Mouse (Mus musculus) adrenal gland, postnatal 10 days (tissue): Measurements from ENCODE around the gene 1700019A02Rik. TPM values are rescaled to one million over a fixed set of nuclear protein-coding genes. Genes with fewer than 3 reads are reported as not detected.

Experiments used
- DNase-seq: peaks from one replicate; pipeline ENCODE4 v3.0.0; 2021; ENCODE audit warnings: mixed read lengths
- long read RNA-seq, 2 experiments: library from polyadenylated mRNA; stranded (forward); transcript quantifications; one replicate each; pipeline ENCODE4 v2.0.0; 2021
- total RNA-seq, 2 experiments: library from RNA; stranded (reverse); gene quantifications; 2 replicates each; pipeline ENCODE4 v1.2.3; 2021

Gene 1700019A02Rik
- not detected for total RNA-seq
- long read RNA-seq, experiment 1, result 0 reads
- long read RNA-seq, experiment 2, result 0 reads

GRCm38 (mm10) chr1:53187536-53187935 lies at the start of gene 1700019A02Rik:
Gene 1700019A02Rik, minus strand, starts transcription at chr1:53187636.
- no peak for DNase-seq

- DNase-seq, result no peak
These were observed 38.6 kb upstream of the 1700019A02Rik start for GRCm38 (mm10) chr1:53226063-53226462.

GRCm38 (mm10) chr1:53225616-53226015 lies 38.2 kb upstream of the 1700019A02Rik start:
- DNase-seq, result no peak

- DNase-seq, result no peak
These were observed 37.3 kb upstream of the 1700019A02Rik start for GRCm38 (mm10) chr1:53224775-53225174.

- no peak for DNase-seq
These were observed 22.7 kb upstream of the 1700019A02Rik start for GRCm38 (mm10) chr1:53210136-53210535.

- no peak for DNase-seq
These were observed 16.5 kb upstream of the 1700019A02Rik start for GRCm38 (mm10) chr1:53203902-53204301.

GRCm38 (mm10) chr1:53201630-53202199 lies 14.3 kb upstream of the 1700019A02Rik start:
- DNase-seq, result no peak

GRCm38 (mm10) chr1:53194536-53194935 lies 7.1 kb upstream of the 1700019A02Rik start:
- no peak for DNase-seq

GRCm38 (mm10) chr1:53191234-53191633 lies 3.8 kb upstream of the 1700019A02Rik start:
- no peak for DNase-seq

GRCm38 (mm10) chr1:53189620-53190019 lies 2.2 kb upstream of the 1700019A02Rik start:
- DNase-seq, result no peak

- no peak for DNase-seq
These were observed 1.1 kb downstream of the 1700019A02Rik start for GRCm38 (mm10) chr1:53186301-53186700.

GRCm38 (mm10) chr1:53157715-53158114 lies 29.7 kb downstream of the 1700019A02Rik start:
- DNase-seq, result no peak

- no peak for DNase-seq
These were observed 64.4 kb downstream of the 1700019A02Rik start for GRCm38 (mm10) chr1:53123066-53123465.

GRCm38 (mm10) chr1:53110561-53110960 lies 76.9 kb downstream of the 1700019A02Rik start:
- DNase-seq, result no peak

Other genes starting within 250 kb of the 1700019A02Rik start
- under 1 TPM; 0.81 to 0.82 TPM for gene 1700019D03Rik, start 167.5 kb downstream of the 1700019A02Rik start, total RNA-seq
- 1 to 10 TPM in 1 of 2 experiments, under 1 TPM in 1; 0.63 to 2.5 TPM for gene Mstn, start 126.0 kb downstream of the 1700019A02Rik start, total RNA-seq
- gene Pms1, start 109.4 kb upstream of the 1700019A02Rik start, total RNA-seq, result 1 to 10 TPM; 6.1 to 7.3 TPM
- gene Ormdl1, start 109.5 kb upstream of the 1700019A02Rik start, total RNA-seq, result 10 to 100 TPM; 12.0 to 12.8 TPM
- gene Gm28778, start 109.5 kb upstream of the 1700019A02Rik start, total RNA-seq, result not detected
- gene Osgepl1, start 126.0 kb upstream of the 1700019A02Rik start, total RNA-seq, result 10 to 100 TPM; 17.5 to 20.6 TPM
- 1 to 10 TPM in 1 of 2 experiments, not detected in 1; 3.4 TPM for gene Asdurf, start 165.0 kb upstream of the 1700019A02Rik start, total RNA-seq
- gene Gm28551, start 165.0 kb upstream of the 1700019A02Rik start, total RNA-seq, result not detected
- gene Asnsd1, start 165.1 kb upstream of the 1700019A02Rik start, total RNA-seq, result 10 to 100 TPM; 32.2 to 37.5 TPM